In genomic region chr7:100622277-100622676, GRCm38 (mm10) we compare ENCODE assay signal across 10 mouse cellular contexts. TPM values are rescaled to one million over a fixed set of nuclear protein-coding genes. Genes with fewer than 3 reads are reported as not detected.
DNase-seq lines count a peak whose midpoint lies in the region; ATAC-seq and TF ChIP-seq lines count a peak whose summit lies in the region.
"Had no signal": no experiment of that assay in that cellular context is flagged by ENCODE, and none has a peak within 500 bp of the region (broad histone marks: within the 10 kb centered on the region; RNA-seq: fewer than 3 reads in every experiment).

No protein-coding gene starts in this region.

- TF ChIP-seq CTCF in cerebellum, adult 2 months (IDR thresholded peaks at IDR 0.05; ENCODE audit: borderline replicate concordance, insufficient read depth, low read depth, low read length): peak; percentile 32; the same call in 1 of the 2 replicates
- TF ChIP-seq CTCF in midbrain, postnatal 0 days (IDR thresholded peaks at IDR 0.05): peak; percentile 42; the same call in 1 of the 2 replicates

- H3K27me3 ChIP-seq in cerebellum, adult 2 months (ENCODE audit: control insufficient read depth, insufficient read depth, low read length): no peaks in the 10 kb centered on the region
- H3K27me3 ChIP-seq in midbrain, postnatal 0 days (ENCODE audit: insufficient read depth, low read length): no peaks in the 10 kb centered on the region
- no peaks in the 10 kb centered on the region for H3K27me3 ChIP-seq in midbrain, embryonic 13.5 days

- WGBS in cerebellum, adult 2 months: 69% methylated on average over 2 of the region's 2 CpGs
- WGBS in midbrain, postnatal 0 days: 89% methylated on average over 2 of the region's 2 CpGs
- 89% methylated on average over 2 of the region's 2 CpGs for WGBS in midbrain, embryonic 13.5 days

- ATAC-seq in midbrain, postnatal 0 days (ENCODE audit: low FRiP score): no peak
- ATAC-seq in midbrain, embryonic 13.5 days: no peak
- ATAC-seq in common myeloid progenitor, adult 5-6 weeks (replicated peaks; ENCODE audit: low read depth, poor library complexity, severe bottlenecking): peak; percentile 71

- H3K4me2 ChIP-seq in midbrain, postnatal 0 days (ENCODE audit: low read depth, low read length, poor library complexity, severe bottlenecking): no peak overlapping the region
- no peak overlapping the region for H3K4me2 ChIP-seq in midbrain, embryonic 13.5 days (replicated peaks)

- no peaks in the 10 kb centered on the region for H3K36me3 ChIP-seq in midbrain, postnatal 0 days (ENCODE audit: insufficient read depth, low read length)
- 0 out of 2 replicates have a peak, but pooled peaks cover 2% of the 10 kb centered on the region for H3K36me3 ChIP-seq in midbrain, embryonic 13.5 days

- H3K9me3 ChIP-seq in midbrain, postnatal 0 days (ENCODE audit: low read length): no peaks in the 10 kb centered on the region
- H3K9me3 ChIP-seq in midbrain, embryonic 13.5 days: no peaks in the 10 kb centered on the region

- no peak overlapping the region for H3K9ac ChIP-seq in midbrain, postnatal 0 days (replicated peaks; ENCODE audit: low read length, poor library complexity, severe bottlenecking)
- H3K9ac ChIP-seq in midbrain, embryonic 13.5 days (replicated peaks): no peak overlapping the region

- DNase-seq in cerebellum, adult 2 months: no peak
- no peak for DNase-seq in cerebellum, postnatal 25 days
- DNase-seq in midbrain, postnatal 0 days (ENCODE audit: low spot score): no peak
- peak; percentile 33 for DNase-seq in retina, postnatal 1 day
- no peak for DNase-seq in neural tube, embryonic 10.5 days (ENCODE audit: extremely low spot score, low spot score)
- DNase-seq in adrenal gland, adult 2 months: no peak
- DNase-seq: adrenal gland, postnatal 25 days; kidney, adult 8-10 months had no signal

- no peak overlapping the region for H3K4me3 ChIP-seq in cerebellum, adult 2 months (replicated peaks; ENCODE audit: insufficient read depth, low read depth, low read length)
- no peak overlapping the region for H3K4me3 ChIP-seq in midbrain, postnatal 0 days (ENCODE audit: low read depth, low read length)
- no peak overlapping the region for H3K4me3 ChIP-seq in midbrain, embryonic 13.5 days (replicated peaks)

- H3K4me1 ChIP-seq in cerebellum, adult 2 months (ENCODE audit: control insufficient read depth, insufficient read depth, low read length): peaks cover 4% of the 10 kb centered on the region; the same call in 1 of the 2 replicates
- H3K4me1 ChIP-seq in midbrain, postnatal 0 days (ENCODE audit: insufficient read depth, low read length): no peaks in the 10 kb centered on the region
- H3K4me1 ChIP-seq in midbrain, embryonic 13.5 days (replicated peaks): peaks cover 7% of the 10 kb centered on the region; the same call in 1 of the 2 replicates

- no peak overlapping the region for H3K27ac ChIP-seq in cerebellum, adult 2 months (ENCODE audit: insufficient read depth, low read length)
- no peak overlapping the region for H3K27ac ChIP-seq in midbrain, postnatal 0 days (ENCODE audit: low read depth, low read length)
- H3K27ac ChIP-seq in midbrain, embryonic 13.5 days: no peak overlapping the region

- TF ChIP-seq POLR2A in cerebellum, adult 2 months (IDR thresholded peaks at IDR 0.05; ENCODE audit: borderline replicate concordance, insufficient read depth, low read length): no peak

RNA-seq across cellular contexts. Expression of gene Mrpl48, which starts 14.2 kb away (rescaled TPM):
- polyA plus RNA-seq in cerebellum, adult 2 months (2012; rRNA removed): 95.5 and 96.5 TPM in 2 replicates
- 33.9 and 47.8 TPM in 2 replicates for total RNA-seq in midbrain, postnatal 0 days (2014; rRNA removed)
- polyA plus RNA-seq in midbrain, postnatal 0 days (2015; fragmentation: Nextera tagmentation; extraction: Ambion mirVana): 89.8 and 91.5 TPM in 2 replicates
- 80.9 and 89.0 TPM in 2 replicates for polyA plus RNA-seq in midbrain, embryonic 13.5 days (2015; fragmentation: Nextera tagmentation; extraction: Ambion mirVana)
- 70.3 and 84.2 TPM in 2 replicates for total RNA-seq in common myeloid progenitor, adult 5-6 weeks (2017)
- total RNA-seq in adrenal gland, adult 2 months (2021): 10 to 100 TPM; 64.4 to 67.8 TPM
- 4.5 and 4.9 TPM in 2 replicates for polyA plus RNA-seq in adrenal gland, adult 2 months (2012; rRNA removed)

RNA-seq across cellular contexts. Expression of gene Rab6a, which starts 15.1 kb away (rescaled TPM):
- 252 and 259 TPM in 2 replicates for polyA plus RNA-seq in cerebellum, adult 2 months (2012; rRNA removed)
- 289 and 352 TPM in 2 replicates for total RNA-seq in midbrain, postnatal 0 days (2014; rRNA removed)
- polyA plus RNA-seq in midbrain, postnatal 0 days (2015; fragmentation: Nextera tagmentation; extraction: Ambion mirVana): 340 and 363 TPM in 2 replicates
- polyA plus RNA-seq in midbrain, embryonic 13.5 days (2015; fragmentation: Nextera tagmentation; extraction: Ambion mirVana): 197 and 199 TPM in 2 replicates
- 53.2 and 58.1 TPM in 2 replicates for total RNA-seq in common myeloid progenitor, adult 5-6 weeks (2017)
- total RNA-seq in adrenal gland, adult 2 months (2021): 10 to 100 TPM; 67.8 to 80.1 TPM
- 29.5 and 38.4 TPM in 2 replicates for polyA plus RNA-seq in adrenal gland, adult 2 months (2012; rRNA removed)

RNA-seq across cellular contexts. Expression of gene Plekhb1, which starts 39.9 kb away (rescaled TPM):
- polyA plus RNA-seq in cerebellum, adult 2 months (2012; rRNA removed): 868 and 1,066 TPM in 2 replicates
- 25.4 and 46.1 TPM in 2 replicates for total RNA-seq in midbrain, postnatal 0 days (2014; rRNA removed)
- polyA plus RNA-seq in midbrain, postnatal 0 days (2015; fragmentation: Nextera tagmentation; extraction: Ambion mirVana): 25.4 and 29.9 TPM in 2 replicates
- polyA plus RNA-seq in midbrain, embryonic 13.5 days (2015; fragmentation: Nextera tagmentation; extraction: Ambion mirVana): 5.1 and 5.8 TPM in 2 replicates
- 0.15 and 0.37 TPM in 2 replicates for total RNA-seq in common myeloid progenitor, adult 5-6 weeks (2017)
- 1 to 10 TPM; 2.9 to 5.7 TPM for total RNA-seq in adrenal gland, adult 2 months (2021)
- 17.4 and 19.0 TPM in 2 replicates for polyA plus RNA-seq in adrenal gland, adult 2 months (2012; rRNA removed)

Comparison
In these comparisons a context has a peak if more than half of its experiments do, and no peak if none do; other contexts are left out.
1. RNA of gene Mrpl48, which starts 14.2 kb away (polyA plus RNA-seq): 95.5 to 96.5 TPM in cerebellum, adult 2 months, 89.8 to 91.5 TPM in midbrain, postnatal 0 days and 80.9 to 89.0 TPM in midbrain, embryonic 13.5 days; 4.5 to 4.9 TPM in adrenal gland, adult 2 months; every median in the first group is over 10 times any median in the second.
2. RNA of gene Plekhb1, which starts 39.9 kb away (polyA plus RNA-seq): 868 to 1,066 TPM in cerebellum, adult 2 months; 25.4 to 29.9 TPM in midbrain, postnatal 0 days, 17.4 to 19.0 TPM in adrenal gland, adult 2 months and 5.1 to 5.8 TPM in midbrain, embryonic 13.5 days; every median in the first group is over 10 times any median in the second.